Mouse (Mus musculus) limb, embryonic 14.5 days (tissue): ENCODE data around the gene Sfmbt1. TPM values are rescaled to one million over a fixed set of nuclear protein-coding genes. Genes with fewer than 3 reads are reported as not detected.

ENCODE experiments used
- ATAC-seq: fragments of 200-750 bp; cut with Nextera tagmentation; 2 replicates; pipeline ENCODE4 v1.8.0; 2017; ENCODE audit warnings: low read depth, moderate number of reproducible peaks, moderate TSS enrichment; ENCODE audit not compliant: low FRiP score
- DNase-seq: peaks from one replicate; pipeline ENCODE4 v3.0.0-alpha.2; 2015; ENCODE audit warnings: low spot score
- H3K27ac ChIP-seq: fragments of 300-500 bp; sonication (generic); replicated peaks from 2 replicates; pipeline ENCODE4 v1.5.1; 2014; ENCODE audit warnings: low read depth, mild to moderate bottlenecking, low read length, moderate library complexity, mixed read lengths
- H3K27me3 ChIP-seq: fragments of 300-500 bp; sonication (generic); 2 replicates; pipeline ENCODE4 v1.6.1; 2014; ENCODE audit warnings: low read length, mixed read lengths; ENCODE audit not compliant: control insufficient read depth, insufficient read depth
- H3K36me3 ChIP-seq: fragments of 300-500 bp; sonication (generic); 2 replicates; pipeline ENCODE4 v1.6.1; 2014; ENCODE audit warnings: mild to moderate bottlenecking, low read length, moderate library complexity, mixed read lengths; ENCODE audit not compliant: control insufficient read depth, insufficient read depth
- H3K4me1 ChIP-seq: fragments of 300-500 bp; sonication (generic); 2 replicates; pipeline ENCODE4 v1.6.1; 2014; ENCODE audit warnings: antibody characterized with exemption, low read length, mixed read lengths; ENCODE audit not compliant: control insufficient read depth, insufficient read depth
- H3K4me2 ChIP-seq: fragments of 300-500 bp; sonication (generic); replicated peaks from 2 replicates; pipeline ENCODE4 v1.6.1; 2014; ENCODE audit warnings: low read depth, mild to moderate bottlenecking, low read length, moderate library complexity; ENCODE audit not compliant: severe bottlenecking
- H3K4me3 ChIP-seq: fragments of 300-500 bp; sonication (generic); replicated peaks from 2 replicates; pipeline ENCODE4 v1.5.1; 2014; ENCODE audit warnings: low read length
- H3K9ac ChIP-seq: fragments of 300-500 bp; sonication (generic); 2 replicates; pipeline ENCODE4 v1.6.1; 2014; ENCODE audit warnings: mild to moderate bottlenecking, low read depth, low read length, moderate library complexity; ENCODE audit not compliant: severe bottlenecking
- H3K9me3 ChIP-seq: fragments of 300-500 bp; sonication (generic); 2 replicates; pipeline ENCODE4 v1.6.1; 2016; ENCODE audit warnings: low read length; ENCODE audit not compliant: control insufficient read depth
- POLR2A ChIP-seq: fragments of 200-500 bp; IDR thresholded peaks from 2 replicates; pipeline ENCODE4 v1.8.0; 2012; ENCODE audit warnings: inconsistent platforms, mild to moderate bottlenecking, moderate library complexity, borderline replicate concordance; ENCODE audit not compliant: insufficient read depth, insufficient read length; ENCODE audit errors: extremely low read depth
- WGBS: fragments of 180-500 bp; shearing (Covaris S2); extraction: QIAGEN DNeasy Blood & Tissue Kit; methylation state at CpG from one replicate; pipeline ENCODE4 v1.1.7; 2014; 5-methylcytosine and 5-hydroxymethylcytosine counted together
- polyA plus RNA-seq, 2 experiments: library from polyadenylated mRNA; depleted of rRNA in 1 of 2; stranded (reverse) in 1 of 2; unstranded in 1 of 2; fragments of >200 nt; fragmentation: Nextera tagmentation in 1 of 2; extraction: Ambion mirVana in 1 of 2; gene quantifications; 2 replicates each; pipeline versions ENCODE4 v1.2.1 to v1.2.3; 2012 to 2014

The Sfmbt1 gene
- polyA plus RNA-seq, 2 experiments = 7.7 to 14.0 TPM

DNA sequence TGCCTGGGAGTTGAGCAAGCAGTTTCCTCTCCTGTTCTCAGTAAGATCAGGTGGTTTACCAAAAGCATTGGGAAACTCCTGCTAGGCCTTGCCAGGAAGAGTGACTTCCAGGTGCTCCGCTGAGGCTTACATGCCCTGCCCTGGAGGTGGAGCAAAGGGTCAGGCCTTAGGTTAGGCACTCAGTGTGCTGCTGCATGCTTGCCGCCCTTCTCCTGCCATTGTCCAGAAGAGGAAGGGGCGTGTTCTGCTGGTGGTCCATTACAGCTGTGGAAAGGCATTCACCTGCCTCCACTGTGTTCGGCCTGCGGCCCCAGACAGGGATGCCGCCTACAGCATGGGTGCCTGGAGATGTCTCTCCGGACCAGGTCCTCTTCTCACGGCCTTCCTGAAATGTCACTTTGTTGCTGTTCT, 154.7 kb downstream of the Sfmbt1 start:
- peak overlapping the region; percentile 16; the same call in 1 of the 2 replicates for H3K9ac ChIP-seq
- no peak overlapping the region; the same call in 1 of the 2 replicates for H3K4me2 ChIP-seq
- 88% methylated on average over 8 of the region's 8 CpGs for WGBS
- H3K27ac ChIP-seq = peak overlapping the region; percentile 82; the same call in 1 of the 2 replicates
- peaks cover 24% of the 10 kb centered on the region for H3K4me1 ChIP-seq
- H3K9me3 ChIP-seq = no peaks in the 10 kb centered on the region
- ATAC-seq = no peak
- no peak overlapping the region for H3K4me3 ChIP-seq
- no peaks in the 10 kb centered on the region for H3K27me3 ChIP-seq
- no peak for DNase-seq
- H3K36me3 ChIP-seq = peaks cover 42% of the 10 kb centered on the region
- TF ChIP-seq POLR2A = no peak

DNA sequence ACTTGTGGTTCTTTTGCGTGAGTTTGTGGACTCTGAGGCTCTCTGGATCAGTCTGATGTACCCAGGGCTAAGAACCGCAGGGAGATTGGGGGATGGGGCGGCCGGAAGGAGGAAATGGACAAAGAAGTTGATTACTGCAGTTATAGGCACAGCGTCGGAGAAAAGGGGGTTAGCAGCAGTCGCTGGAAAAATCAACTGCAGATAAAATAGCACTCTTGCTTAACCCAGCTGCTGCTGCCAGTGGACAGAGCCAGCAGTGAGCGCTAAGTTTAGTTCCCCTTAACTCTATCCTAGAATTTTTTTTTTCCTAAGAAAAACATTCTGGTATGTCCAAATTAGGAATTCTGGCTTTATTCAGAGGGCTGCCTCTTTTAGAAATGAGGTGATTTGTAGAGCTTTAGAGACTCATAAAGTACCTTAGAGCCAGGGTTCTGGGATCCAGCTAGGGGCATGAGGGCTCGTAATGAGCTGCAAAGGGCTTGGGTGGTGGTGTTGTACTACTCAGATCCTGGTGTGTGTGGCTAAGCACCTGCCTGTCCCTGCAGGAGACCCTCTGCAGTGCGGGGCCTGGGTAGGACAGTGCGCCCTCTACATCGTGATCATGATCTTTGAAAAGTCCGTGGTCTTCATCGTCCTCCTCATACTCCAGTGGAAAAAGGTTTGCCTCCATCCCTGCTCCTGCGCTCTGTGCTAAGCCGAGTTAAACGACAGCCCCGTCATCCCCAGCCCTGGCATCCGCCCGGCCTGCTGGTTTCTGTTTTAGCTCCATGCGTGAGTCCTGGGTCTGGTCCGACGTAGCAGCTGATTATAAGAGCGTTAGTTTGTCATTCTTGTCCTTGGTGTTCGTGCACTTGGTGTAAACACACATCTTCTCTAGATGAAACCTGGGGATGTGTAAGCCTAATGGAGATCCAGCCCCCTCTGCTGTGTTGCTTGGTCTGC, 155.8 kb downstream of the Sfmbt1 start:
- no peaks in the 10 kb centered on the region for H3K9me3 ChIP-seq
- peaks cover 47% of the 10 kb centered on the region for H3K36me3 ChIP-seq
- ATAC-seq = peak; percentile 65
- H3K27me3 ChIP-seq = no peaks in the 10 kb centered on the region
- H3K27ac ChIP-seq = peak overlapping the region; percentile 82
- 45% methylated on average over 25 of the region's 25 CpGs for WGBS
- TF ChIP-seq POLR2A = no peak
- no peak overlapping the region for H3K4me3 ChIP-seq
- peaks cover 24% of the 10 kb centered on the region for H3K4me1 ChIP-seq
- H3K9ac ChIP-seq = peak overlapping the region; percentile 16; the same call in 1 of the 2 replicates
- DNase-seq = peak; percentile 58
- no peak overlapping the region; the same call in 1 of the 2 replicates for H3K4me2 ChIP-seq

Other genes starting within 250 kb of the Sfmbt1 start
- 40.5 and 59.1 TPM in 2 replicates for gene Dcp1a, start 235.3 kb upstream of the Sfmbt1 start, polyA plus RNA-seq (2012; rRNA removed)
- gene Dcp1a, start 235.3 kb upstream of the Sfmbt1 start, polyA plus RNA-seq (2014; fragmentation: Nextera tagmentation; extraction: Ambion mirVana) = 24.8 and 28.7 TPM in 2 replicates
- 13.0 and 15.4 TPM in 2 replicates for gene Cacna1d, start 223.4 kb upstream of the Sfmbt1 start, polyA plus RNA-seq (2012; rRNA removed)
- gene Cacna1d, start 223.4 kb upstream of the Sfmbt1 start, polyA plus RNA-seq (2014; fragmentation: Nextera tagmentation; extraction: Ambion mirVana) = 4.7 and 4.9 TPM in 2 replicates
- gene Tkt, start 166.5 kb upstream of the Sfmbt1 start, polyA plus RNA-seq (2012; rRNA removed) = 195 and 213 TPM in 2 replicates
- gene Tkt, start 166.5 kb upstream of the Sfmbt1 start, polyA plus RNA-seq (2014; fragmentation: Nextera tagmentation; extraction: Ambion mirVana) = 107 and 123 TPM in 2 replicates
- gene Prkcd, start 88.6 kb upstream of the Sfmbt1 start, polyA plus RNA-seq (2012; rRNA removed) = 105 and 112 TPM in 2 replicates
- gene Prkcd, start 88.6 kb upstream of the Sfmbt1 start, polyA plus RNA-seq (2014; fragmentation: Nextera tagmentation; extraction: Ambion mirVana) = 46.1 and 55.6 TPM in 2 replicates
- 21.3 and 26.6 TPM in 2 replicates for gene Rft1, start 60.5 kb upstream of the Sfmbt1 start, polyA plus RNA-seq (2012; rRNA removed)
- gene Rft1, start 60.5 kb upstream of the Sfmbt1 start, polyA plus RNA-seq (2014; fragmentation: Nextera tagmentation; extraction: Ambion mirVana) = 14.3 and 15.4 TPM in 2 replicates
- gene Tmem110, start 110.7 kb downstream of the Sfmbt1 start, polyA plus RNA-seq (2012; rRNA removed) = 31.3 and 33.1 TPM in 2 replicates
- 33.4 and 35.8 TPM in 2 replicates for gene Tmem110, start 110.7 kb downstream of the Sfmbt1 start, polyA plus RNA-seq (2014; fragmentation: Nextera tagmentation; extraction: Ambion mirVana)
- gene Mustn1, start 164.4 kb downstream of the Sfmbt1 start, polyA plus RNA-seq (2012; rRNA removed) = 17.7 and 18.1 TPM in 2 replicates
- gene Mustn1, start 164.4 kb downstream of the Sfmbt1 start, polyA plus RNA-seq (2014; fragmentation: Nextera tagmentation; extraction: Ambion mirVana) = 18.8 and 24.8 TPM in 2 replicates
- gene Itih4, start 171.6 kb downstream of the Sfmbt1 start, polyA plus RNA-seq (2012; rRNA removed) = 0.08 TPM in 2 replicates
- not detected in 2 replicates for gene Itih4, start 171.6 kb downstream of the Sfmbt1 start, polyA plus RNA-seq (2014; fragmentation: Nextera tagmentation; extraction: Ambion mirVana)
- 0.13 and 0.21 TPM in 2 replicates for gene Itih3, start 208.9 kb downstream of the Sfmbt1 start, polyA plus RNA-seq (2012; rRNA removed)
- gene Itih3, start 208.9 kb downstream of the Sfmbt1 start, polyA plus RNA-seq (2014; fragmentation: Nextera tagmentation; extraction: Ambion mirVana) = 0.12 and 0.36 TPM in 2 replicates
- 0.03 TPM in 1 of 2 replicates, not detected in the other for gene Itih1, start 228.4 kb downstream of the Sfmbt1 start, polyA plus RNA-seq (2012; rRNA removed)
- not detected in 2 replicates for gene Itih1, start 228.4 kb downstream of the Sfmbt1 start, polyA plus RNA-seq (2014; fragmentation: Nextera tagmentation; extraction: Ambion mirVana)
- 8.0 TPM in 2 replicates for gene Nek4, start 236.5 kb downstream of the Sfmbt1 start, polyA plus RNA-seq (2012; rRNA removed)
- 8.8 and 8.9 TPM in 2 replicates for gene Nek4, start 236.5 kb downstream of the Sfmbt1 start, polyA plus RNA-seq (2014; fragmentation: Nextera tagmentation; extraction: Ambion mirVana)